Mouse (Mus musculus) CH12F3 (cell line): ENCODE measurements around the gene Map4k3.
"Not testable (repeated sequence)": the region's sequence is repeated elsewhere in the genome, so short reads cannot be mapped to it uniquely, and the experiment has no call there.

ENCODE experiments used
- in situ Hi-C: fragments of 300-500 bp; cut with MboI; formaldehyde crosslinking; loops from 2 replicates; pipeline ENCODE4 v1.14.3; 2020; ENCODE audit warnings: low sequenced_read_pairs

The Map4k3 gene

DNA sequence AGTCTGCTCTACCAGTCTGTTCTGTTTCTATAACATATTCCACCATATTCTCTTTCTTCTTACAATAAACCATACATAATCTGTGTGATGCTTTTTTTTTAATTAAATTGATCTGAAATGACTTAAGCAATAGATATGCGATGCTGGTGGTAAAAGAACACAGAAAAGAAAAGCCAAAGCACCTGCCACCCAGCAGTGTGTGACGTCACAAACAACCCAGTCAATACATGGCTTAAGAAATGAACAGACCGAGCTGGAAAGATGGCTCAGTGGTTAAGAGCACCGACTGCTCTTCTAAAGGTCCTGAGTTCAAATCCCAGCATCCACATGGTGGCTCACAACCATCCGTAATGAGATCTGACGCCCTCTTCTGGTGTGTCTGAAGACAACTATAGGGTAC, 2.0 kb upstream of the Map4k3 start:
- in situ Hi-C loops: not testable (repeated sequence)

DNA sequence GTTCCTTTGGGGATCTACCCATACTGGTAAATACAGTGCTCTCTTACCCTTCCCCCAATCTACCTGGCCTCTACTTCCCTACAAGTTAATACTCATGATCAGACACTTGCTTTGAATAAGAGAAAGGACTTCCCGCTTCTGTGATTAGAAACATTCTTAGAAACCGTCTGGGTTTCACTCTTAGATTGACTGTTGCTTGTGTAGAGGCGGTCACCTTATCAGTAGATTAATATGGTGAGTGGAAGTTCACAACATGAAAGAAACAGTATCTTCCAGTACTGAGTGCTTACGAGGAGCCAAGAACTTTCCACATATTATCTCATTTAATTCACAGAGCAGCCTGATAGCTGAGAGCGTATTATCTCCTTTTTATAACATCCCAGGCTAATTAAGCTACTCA, 1.5 kb upstream of the Map4k3 start:
- in situ Hi-C loops: no loop called here

DNA sequence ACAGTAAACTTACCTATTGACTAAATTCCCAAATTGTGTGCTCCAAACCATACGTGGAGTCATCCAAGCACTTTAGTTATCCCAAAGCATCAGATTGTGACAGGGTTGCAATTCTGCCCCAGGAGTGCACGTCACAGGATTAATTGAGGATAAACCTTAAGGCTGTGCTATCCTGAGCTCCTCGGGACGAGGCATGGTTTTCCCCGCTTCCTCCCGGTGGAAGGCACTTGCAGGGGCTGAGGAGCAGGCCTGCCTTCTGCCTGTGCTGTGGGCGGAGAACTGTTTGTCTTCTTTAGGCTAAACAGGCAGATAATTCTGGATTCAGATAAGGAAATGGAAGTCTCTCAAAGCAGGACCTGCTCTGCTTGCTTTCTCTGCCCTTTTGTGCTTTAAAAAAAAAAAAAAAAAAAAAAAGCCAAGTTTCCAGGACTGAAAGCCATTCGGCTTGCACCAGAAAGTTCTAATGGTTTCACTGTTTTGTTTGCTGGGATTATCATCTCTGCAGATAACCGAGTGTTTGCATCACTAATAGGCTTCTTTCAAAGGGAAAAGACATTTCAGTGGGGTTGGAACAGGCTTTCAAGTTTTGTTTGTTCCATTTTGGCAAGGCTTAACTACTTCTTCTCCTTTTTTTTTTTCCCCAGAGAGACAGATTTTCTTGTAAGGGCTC, 930 bp upstream of the Map4k3 start:
- in situ Hi-C loops: no loop called here

DNA sequence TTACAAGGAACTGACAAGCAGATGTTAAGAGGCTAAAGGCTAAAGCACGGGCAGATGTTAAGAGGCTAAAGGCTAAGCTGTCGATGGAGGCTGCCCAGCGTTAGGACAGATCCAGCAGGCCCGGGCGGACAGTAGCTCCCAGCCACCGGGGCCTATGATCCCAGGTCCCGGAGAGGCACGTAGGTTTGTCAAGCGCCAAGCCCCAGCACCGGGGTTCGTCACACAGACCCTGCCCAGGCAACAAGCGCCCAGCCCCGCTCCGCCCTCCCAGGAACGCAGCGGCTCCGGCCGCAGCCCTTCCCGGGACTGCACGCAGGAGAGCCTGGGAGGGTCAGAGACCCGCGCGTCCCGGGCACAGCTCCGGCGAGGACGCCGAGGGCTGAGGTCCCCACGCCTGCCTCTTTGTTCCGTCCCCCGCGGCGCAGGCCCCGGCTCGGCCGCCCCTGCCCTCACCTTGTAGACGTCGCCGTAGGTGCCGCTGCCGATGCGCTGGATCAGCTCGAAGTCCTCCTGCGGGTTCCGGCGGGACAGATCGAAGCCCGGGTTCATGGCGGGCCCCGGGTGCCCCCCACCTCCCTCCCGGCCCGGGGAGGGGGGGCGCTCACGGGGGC, 839 bp downstream of the Map4k3 start:
- in situ Hi-C loops: no loop called here

DNA sequence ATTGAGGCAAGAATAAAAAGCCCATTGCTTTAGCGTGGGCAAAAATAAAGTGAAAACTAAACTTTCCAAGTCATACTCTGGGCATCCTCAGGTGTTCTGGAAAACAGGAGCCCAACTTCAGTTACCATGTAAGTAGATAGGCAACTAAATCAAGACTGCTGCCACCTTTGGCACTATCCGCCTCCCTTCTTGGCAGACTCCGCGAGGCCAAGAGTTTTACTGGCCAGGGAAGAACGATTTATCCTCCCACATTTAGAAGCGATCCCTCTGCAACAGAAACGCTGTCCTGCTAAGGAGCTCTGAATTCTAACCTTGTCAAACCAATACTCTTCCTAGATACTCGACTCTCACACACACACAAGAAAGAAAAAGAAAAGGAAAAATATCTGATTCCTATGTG, 1.5 kb downstream of the Map4k3 start:
- in situ Hi-C loops: no loop called here

DNA sequence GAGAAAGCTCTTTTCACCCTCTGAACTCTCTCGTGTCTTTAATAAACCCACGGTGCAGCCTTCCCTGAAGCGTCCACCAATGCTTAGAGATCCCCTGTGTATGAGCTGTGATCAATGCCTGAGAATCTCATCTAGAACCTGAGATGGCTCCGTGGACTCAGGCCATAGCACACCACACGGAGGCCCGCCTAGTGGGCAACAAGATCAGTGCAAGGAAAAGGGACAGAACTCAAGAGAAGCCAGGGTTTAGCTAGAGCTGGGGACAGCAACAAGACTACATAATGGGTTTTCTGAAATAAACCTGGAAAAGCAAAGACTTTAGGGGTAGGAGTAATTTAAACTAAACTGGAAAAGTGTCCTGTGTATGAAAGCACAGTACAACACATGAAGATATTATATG, 5.2 kb downstream of the Map4k3 start:
- in situ Hi-C loops: no loop called here

DNA sequence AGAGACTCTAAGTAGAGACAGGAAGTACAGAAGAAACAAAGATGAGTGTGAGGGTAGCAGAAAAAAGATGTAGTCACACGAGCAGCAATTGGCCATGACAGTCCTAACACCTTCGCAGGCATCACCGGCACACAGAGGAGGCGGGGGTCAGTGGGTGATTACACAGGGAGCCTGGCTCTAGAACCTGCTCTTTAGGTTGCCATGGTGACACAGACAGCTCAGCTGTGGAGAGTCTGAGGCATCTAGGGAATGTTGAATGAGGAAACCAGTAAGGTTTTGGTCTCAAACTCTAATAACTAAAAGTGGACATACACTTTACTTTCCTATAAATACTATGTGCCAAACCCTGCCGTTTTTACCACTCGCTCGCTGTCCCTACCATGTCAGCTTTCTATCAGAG, 6.6 kb downstream of the Map4k3 start:
- in situ Hi-C loops: no loop called here

DNA sequence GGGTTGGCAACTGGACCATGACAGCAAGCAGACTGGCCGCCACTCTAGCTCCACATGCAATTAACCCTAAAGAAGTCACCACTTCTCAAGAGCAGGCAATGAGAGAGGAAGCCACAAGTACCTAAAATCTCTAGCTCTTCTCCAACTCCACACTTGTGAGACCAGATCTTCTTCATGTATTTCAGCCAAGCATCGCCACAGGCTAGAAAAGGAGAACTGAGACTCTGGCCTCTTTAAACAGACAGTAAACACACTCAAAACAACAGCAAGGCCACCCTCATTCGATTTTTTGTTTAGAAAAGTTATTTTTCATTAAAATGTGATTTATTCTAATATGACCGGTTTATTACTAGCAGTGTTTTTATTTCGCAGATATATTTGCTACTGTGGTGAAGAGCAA, 9.0 kb downstream of the Map4k3 start:
- in situ Hi-C loops: no loop called here

DNA sequence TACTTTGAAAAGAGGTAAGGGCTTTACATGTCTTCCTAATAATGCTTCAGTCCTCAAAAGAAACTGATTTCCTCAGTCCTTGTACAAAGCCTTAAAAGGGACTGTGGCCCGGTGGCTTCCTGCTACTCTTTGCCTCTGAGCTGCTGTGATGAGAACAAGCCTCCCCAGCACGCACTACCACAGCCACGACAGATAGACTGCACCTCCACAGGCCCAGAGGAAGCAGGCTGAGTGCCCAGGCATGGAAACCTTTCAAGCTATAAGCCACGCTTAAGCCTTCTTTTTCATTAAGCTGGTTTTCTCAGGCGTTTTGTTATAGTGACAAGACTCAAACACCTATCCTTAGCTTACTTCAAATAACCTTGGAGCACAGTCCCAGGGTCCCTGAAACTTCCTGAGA, 10.0 kb downstream of the Map4k3 start:
- in situ Hi-C loops: no loop called here

DNA sequence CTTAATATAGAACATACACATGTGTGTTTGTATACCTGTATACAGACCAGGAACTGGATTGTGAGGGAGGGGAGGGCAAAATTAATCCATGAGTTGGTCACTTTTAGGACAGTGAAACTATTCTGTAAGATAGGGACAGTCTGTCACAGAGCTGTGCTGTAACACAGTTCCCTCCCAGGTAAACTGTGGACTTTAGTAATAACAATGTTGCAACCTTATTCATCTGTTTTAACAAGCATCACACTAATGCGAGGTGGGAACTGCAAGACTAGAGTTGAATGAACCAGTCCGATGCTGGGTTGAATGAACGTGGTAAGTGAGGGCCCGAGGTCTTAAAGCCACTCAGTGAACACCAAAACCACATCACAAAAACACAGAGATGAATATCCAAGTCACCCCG, 14.7 kb downstream of the Map4k3 start:
- in situ Hi-C loops: no loop called here

DNA sequence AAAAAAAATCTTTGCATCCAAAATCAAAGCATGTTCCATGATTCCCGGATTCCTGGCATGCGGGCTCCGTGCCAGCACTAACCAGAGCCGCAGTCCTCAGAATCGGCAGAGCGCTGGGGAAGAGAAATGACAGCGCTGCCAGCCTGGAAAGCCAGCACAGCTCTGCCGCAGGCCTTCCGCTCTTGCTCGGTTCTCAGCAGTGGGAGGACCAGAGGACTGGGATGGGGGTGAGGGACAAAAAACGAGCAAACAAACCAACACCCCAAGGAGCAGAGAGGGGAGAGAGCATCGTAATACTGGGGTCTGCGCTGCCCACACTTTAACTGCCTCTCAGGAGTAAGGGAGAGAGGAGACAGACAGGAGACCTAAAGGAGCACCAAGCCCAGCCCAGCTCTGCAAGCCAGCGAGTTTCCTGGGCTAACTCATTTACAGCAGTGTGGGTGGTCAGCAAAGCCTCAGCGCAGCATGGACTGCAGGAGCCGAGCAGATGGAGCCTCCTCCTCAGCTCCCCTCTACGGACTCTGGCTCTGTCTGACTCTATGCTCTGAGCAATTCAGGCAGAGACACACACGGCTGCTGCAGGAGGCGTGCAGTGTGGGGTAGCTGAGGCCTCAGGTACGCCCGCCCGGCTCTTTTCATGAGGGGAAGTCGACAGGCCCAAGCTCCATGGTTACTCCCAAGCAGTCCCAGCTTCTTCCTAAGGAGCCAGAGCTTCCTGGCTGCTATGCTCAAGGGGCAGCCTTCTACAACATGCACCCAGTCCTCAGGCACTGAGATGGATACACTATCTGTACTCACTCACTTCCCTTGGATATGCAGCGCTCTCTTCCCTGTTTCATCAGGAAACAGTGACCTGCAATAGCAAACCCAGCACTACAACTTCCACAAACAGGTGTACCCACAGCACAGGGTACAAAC, 18.1 kb downstream of the Map4k3 start:
- in situ Hi-C loops: no loop called here

DNA sequence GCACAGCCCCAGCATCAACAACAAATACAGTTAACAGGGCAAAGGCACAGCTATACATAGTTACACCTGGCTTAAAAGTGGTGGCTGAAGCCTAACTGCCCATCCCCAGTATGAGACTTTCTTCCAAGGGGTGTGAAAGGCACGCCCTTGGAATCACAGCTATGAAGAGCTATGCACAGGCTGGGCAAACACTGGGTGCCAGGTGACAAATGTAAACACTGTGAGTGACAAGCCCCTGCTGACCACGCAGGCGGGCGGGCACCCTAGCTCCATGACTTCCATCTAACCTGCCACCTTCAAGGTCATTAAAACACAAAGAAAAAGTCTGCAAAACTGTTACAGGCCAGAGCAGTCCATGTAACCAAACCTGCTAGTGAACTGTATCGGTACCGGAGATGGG, 19.5 kb downstream of the Map4k3 start:
- in situ Hi-C loops: no loop called here

DNA sequence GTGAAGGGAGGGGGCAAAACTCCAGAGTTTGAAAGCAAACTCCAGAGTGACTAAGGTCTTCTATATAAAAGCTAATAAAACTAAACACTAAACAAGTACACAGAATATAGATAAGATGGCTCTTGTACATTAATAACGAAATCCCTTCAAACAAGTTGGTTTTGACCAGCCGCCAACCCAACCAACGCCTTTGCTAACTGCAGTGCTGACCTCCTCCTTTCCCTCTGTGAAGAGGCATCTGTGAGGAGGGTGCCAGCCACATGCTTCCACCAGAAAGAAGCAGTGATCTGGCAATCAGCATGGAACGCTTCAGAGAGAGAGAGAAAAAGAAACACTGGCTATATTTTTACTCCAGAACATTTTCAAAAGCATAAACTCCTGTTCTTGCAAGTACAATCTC, 21.1 kb downstream of the Map4k3 start:
- in situ Hi-C loops: no loop called here

DNA sequence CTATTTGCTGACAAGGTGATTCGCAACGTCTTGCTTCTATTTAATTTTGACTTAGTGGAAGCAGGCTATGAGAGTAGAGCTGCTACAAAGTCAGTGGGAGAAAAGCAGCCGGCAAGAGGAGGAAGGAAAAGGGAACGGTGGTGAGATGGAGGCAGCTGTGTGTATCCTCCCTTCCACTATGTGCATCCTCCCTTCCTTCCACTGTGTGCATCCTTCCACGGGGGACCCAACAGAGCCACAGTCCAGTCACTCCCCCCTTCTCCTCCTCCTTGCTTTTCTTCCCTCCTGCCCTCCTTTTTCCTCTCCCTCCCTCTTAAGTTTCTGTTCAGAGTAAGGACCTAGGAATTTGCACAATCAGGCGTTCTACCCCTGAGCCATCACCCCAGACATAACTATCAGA, 21.7 kb downstream of the Map4k3 start:
- in situ Hi-C loops: no loop called here

DNA sequence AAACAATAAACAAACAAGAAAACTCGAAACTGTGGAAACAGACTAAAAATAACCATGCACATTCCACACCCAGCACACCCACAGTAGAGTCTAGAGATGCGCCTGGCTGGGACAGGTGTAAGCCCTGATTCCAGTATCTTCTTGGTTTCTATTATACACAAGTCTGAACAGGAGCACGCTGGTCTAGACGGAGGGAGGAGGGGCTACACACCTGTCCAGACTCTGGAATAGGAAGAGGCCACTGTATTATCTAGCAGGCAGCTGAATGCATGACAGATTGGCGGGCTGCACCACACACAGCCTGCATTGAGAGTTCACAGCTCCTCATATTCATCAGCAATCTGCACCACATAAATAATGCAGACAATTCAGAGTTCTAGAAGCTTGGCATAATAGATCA, 26.6 kb downstream of the Map4k3 start:
- in situ Hi-C loops: no loop called here

DNA sequence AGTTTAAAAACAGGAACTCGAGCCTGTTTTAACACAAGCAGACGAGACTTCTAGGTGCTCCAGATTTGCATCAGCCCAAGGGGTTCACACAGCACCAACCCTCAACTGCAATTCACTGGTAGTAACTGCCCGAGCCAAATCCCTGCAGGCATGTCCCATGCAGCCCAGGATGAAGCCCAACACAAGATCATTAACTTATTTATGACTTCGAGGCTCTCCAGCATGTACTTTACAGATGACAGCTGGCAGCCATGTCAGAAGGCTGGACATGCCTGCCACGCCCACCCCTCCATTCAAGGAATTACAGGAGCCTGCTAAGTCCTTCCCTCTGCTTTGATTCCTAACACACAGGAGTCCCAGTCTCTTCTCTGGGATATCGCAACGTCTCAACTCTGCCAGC, 29.4 kb downstream of the Map4k3 start:
- in situ Hi-C loops: no loop called here

DNA sequence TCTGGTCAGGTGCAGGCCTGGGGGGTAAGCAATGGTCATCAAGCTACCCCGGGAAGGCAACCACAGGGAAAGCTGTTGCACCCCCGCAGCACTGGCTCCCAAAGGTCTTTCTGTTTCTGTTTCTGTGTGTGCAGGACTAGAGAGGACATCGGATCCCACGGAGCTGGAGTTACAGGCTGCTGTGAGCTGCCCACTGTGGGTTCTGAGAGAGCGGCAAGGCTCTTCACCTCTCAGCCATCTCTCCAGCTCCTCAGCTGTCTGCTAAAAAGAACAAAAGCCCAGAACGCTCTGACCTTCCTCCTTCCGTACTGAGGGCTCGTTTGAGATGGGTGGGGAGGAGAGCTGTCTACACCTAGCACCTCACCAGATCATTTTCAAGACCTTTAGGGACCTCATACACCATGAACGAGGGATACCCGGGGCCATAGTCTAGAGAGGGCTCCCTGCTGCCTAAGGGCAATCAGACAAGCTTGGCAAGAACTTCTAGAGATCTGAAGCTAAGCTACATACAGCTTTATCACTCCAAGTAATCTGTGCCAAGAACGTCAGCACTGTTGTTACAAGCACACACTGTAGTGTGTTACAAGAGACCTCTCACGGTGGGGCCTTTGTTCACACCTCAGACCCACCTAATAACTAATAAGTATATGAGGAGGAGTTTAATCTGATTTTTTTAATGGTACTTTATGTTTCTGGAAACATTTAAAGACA, 29.9 kb downstream of the Map4k3 start:
- in situ Hi-C loops: no loop called here

DNA sequence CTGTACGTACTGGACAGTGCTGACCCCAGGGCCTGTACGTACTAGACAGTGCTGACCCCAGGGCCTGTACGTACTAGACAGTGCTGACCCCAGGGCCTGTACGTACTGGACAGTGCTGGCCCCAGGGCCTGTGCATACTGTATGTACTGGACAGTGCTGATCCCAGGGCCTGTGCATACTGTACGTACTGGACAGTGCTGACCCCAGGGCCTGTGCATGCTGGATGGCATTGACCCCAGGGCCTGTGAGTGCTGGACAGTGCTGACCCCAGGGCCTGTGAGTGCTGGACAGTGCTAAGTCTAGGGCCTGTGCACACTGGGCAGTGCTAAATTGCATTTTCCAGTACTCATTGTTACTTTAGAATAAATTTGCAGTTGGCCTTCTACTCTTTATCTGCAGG, 31.3 kb downstream of the Map4k3 start:
- in situ Hi-C loops: no loop called here

DNA sequence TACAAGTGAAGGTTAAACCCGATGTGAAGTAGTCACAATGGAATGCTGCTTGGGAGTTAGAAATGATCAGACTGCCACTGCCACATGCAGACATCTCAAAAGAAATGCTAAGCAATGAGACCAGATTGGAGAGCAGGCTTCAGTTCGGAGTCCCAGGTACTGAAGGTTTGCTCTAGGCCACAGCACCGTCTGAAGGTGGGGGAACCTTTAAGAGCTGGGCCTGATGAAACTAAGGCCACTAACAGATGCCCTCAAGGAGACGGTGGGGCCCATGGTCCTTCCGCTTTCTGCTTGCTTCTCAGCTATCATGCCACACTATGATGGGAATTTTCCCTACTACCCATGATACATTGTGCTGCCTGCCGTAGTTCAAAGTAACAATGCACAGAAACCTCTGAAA, 32.1 kb downstream of the Map4k3 start:
- in situ Hi-C loops: no loop called here

DNA sequence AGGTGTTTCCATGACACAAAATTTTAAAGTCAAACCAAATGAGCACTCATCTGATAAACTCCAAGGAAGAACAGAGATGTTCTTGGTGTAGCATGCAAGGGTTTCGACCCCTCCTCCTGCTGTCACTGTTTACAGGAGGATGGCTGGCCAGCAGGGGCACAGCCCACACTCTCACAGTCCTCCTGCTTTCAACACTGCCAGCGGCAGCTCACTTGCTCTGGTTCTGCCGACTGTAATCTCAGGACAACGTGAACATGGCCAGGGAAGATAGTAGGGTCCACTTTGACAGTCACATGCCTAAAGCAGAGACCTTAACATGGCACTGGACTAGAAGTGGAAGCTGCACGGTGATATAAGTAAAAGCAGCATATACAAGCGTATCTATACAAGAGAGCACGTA, 34.6 kb downstream of the Map4k3 start:
- in situ Hi-C loops: no loop called here

DNA sequence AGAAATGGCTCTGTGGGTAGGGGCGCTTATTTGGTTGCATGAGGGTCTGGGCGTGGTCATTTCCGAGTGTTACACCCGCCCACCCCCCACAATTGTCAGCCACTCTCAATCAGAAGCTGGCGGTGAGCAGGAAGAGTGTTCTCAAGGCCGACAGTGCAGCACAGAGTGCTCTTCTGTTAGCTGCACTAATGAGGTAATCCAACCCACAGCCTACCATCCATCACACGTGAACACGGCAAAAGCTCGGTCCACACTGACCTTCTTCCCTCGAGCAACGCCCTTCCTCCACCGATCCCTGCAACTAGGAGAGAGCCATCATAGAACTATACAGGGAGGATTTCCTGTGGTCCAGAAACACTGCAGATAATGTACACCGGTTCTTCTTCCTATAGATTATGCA, 36.1 kb downstream of the Map4k3 start:
- in situ Hi-C loops: no loop called here
